Mouse (Mus musculus) B cell, adult (primary cell): ENCODE data around the gene Epc2. TPM values are rescaled to one million over a fixed set of nuclear protein-coding genes. Genes with fewer than 3 reads are reported as not detected.

ENCODE experiments used
- total RNA-seq: library from RNA; stranded (reverse); gene quantifications from 4 replicates; pipeline ENCODE4 v1.2.4, GENCODE M21; 2023; ENCODE audit not compliant: inconsistent age

Gene Epc2
- total RNA-seq = 66.4 to 71.5 TPM (median 69.0 TPM) in 4 replicates

GRCm38 (mm10) chr2:49450931-49451636, at the start of gene Epc2:
Gene Epc2, plus strand, starts transcription at chr2:49451486.

Other genes with a start within 250 kb of the Epc2 start
- 0.15 to 0.48 TPM in 2 of 4 replicates, not detected in the others for gene Kif5c, start 167.8 kb downstream of the Epc2 start, total RNA-seq